Mouse (Mus musculus): ENCODE measurements around the gene Fgr.

DNA sequence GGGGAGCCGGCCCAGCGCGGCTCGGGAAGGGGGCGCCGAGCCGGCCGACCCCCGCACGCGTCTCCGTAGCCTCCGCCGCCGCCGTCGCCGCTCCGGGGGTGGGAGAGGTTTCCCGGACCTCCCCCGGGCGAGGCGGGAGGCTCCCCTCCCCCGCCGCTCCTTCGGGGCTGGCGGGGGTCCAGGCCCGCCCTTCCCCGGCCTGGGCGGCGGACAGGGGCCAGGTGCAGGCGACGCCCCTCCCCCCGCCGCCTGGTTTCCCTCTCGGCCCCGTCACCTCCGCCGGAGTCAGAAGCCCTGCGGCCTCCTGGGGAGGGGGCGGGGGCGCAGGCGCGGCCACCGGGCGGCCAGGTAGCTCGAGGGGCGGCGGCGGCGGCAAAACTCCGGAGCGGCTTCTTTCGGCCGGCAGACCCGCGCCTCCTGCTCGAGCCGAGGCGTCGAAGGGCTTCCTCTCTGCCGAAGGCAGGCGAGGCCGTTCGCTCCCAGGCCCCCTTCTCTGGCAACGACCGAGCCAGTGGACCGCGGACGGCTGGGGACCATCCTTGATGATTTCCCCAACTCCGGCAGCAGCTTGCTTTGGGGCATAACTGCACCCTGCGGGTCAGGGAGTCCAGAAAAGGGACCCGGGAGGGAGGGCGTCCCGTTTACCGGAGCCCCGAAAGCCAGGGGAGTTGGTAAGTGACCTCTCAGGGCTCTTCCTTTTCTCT is 65.4 kb downstream of the Fgr start:
- TF ChIP-seq CTCF (IDR thresholded peaks at IDR 0.05; ENCODE audit: low read depth) (no peak), EP300 (optimal IDR thresholded peaks at IDR 0.05) (no peak)
